Mouse (Mus musculus) cerebellum, postnatal 14 days (tissue): ENCODE results near the gene Ugdh.
A peak's percentile ranks its signal among the peaks of the same experiment; 100 is the strongest.
"Not testable (repeated sequence)": the region's sequence is repeated elsewhere in the genome, so short reads cannot be mapped to it uniquely, and the experiment has no call there.

Source experiments
- DNase-seq, 2 experiments: peaks; one replicate each; pipeline ENCODE4 v3.0.0; 2021; ENCODE audit warnings: mixed read lengths in 2 of 2

Gene Ugdh

DNA sequence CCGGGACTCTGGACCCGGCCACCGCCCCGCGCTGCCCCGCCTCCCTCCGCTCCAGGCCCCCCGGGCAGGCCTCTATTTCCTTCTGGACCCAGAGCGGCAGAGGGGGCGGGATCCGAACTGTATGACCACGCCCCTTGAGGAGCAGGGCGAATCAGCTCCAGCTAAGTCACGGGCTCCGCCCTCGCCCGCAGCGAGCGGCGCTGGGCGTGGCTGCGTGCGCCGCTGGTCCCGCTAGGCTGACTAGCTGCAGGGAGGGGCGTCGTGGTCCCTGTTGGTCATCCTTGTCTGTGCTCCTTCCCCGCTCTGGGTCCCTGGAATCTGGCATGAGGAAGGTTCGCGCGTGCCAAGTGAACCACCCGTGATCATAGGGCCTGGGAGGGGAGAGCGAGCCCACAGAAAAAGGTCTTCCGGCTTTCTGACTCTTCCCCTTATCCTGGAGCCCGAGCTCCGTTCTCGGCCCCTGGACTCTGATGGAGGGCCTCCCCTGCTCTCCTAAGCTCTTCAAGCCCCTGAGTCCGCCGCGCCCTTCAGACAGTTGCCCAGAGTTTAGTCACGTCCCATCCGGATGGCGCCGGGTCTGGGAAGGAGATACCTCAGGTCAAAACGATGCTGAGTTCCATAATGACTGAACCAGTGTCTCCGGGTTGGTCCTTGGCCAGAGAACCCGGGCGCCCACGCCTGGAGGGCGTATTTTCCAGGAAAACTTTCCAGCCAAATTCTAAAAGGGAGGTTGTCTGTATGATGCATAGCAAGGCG, at the start of gene Ugdh:
Gene Ugdh, minus strand, starts transcription at position 144 of the 756 bp plus-strand sequence.
- DNase-seq = peak; percentile 95 to 98

DNA sequence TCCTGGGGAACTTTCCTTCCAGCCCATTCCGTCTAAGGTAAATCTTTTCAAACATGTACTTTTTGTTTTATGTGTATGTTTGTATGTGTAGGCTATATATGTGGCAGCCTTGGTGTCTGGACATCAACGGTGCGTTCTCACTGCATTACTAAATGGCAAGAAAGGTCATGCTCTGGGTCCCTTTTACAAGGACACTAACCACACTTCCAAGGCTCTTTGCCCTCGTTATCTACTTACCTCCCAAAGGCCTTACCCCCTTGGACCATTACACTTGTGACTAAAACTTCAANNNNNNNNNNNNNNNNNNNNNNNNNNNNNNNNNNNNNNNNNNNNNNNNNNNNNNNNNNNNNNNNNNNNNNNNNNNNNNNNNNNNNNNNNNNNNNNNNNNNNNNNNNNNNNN, 47.2 kb upstream of the Ugdh start:
- DNase-seq = no peak

DNA sequence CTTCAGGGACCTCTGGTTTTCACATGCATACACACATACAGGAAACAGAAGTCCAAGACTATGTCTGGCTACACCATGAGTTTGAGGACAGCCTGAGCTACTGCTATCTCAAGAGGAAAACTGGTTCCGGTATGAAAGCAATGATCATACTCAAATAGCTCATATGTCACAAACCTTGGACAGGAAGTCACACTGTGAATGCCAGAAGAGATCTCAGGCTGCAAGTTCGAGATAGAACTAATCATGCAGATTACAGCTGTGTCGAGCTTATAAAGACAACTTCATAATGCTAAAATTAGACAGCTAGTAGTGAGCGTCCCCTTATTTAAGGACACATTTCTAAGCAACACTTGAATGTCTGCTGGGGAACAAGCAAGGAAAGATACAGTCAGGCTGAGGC, 44.8 kb upstream of the Ugdh start:
- no peak for DNase-seq

DNA sequence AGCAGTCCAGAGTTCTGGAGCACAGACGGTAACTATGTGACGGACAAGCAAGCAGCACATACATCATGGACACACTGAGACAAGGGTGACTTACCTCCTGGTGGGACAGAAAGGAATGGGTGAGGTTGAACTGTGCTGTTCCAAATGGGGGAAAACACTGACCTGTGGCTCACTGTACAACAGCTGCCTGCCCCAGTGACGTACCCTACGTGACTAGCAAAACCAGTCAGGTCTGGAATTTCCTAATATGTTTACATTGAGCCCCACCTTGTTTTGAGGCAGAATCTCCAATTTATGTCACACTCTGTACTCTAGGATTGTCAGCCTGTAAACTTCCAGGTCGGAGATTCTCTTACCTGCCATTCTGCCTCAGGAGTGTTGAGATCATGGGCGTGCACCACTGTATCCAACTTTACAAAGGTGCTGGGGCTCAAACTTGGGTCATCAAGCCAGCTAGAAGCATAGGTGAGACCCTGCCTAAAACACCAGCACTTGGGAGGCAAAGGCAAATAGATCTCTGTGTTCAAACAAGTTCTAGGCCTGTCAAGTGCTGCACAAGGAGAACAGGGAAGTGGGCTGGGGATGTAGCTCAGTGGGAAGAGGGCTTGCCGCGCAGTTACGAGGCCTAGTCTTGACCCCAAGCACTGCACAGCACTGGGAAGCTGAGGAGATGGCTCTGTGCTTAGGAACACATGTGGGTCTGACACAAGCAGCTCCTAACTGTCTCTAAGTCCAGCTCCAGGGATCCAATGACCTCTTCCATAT, 44.1 kb upstream of the Ugdh start:
- no peak for DNase-seq

- peak; percentile 55 to 57 for DNase-seq
Measured at GRCm38 (mm10) chr5:65478224-65478623, 42.5 kb upstream of the Ugdh start.

DNA sequence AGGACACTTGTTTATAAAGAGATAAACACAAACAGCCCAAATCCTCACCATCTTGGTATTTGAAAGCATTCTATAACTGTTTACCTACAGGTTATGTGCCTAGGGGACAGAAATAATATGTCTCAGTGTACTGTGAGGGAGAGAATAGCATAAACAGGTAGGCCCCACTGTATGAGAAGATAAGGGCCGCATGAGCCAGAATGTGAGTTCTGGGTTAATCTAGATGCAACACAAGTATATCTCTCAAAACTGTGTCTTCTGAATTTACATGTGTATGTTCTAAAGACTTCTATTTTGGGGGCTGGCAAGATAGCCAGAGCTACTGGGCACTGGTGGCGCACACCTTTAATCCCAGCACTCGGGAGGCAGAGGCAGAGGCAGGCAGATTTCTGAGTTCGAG, 41.0 kb upstream of the Ugdh start:
- not testable (repeated sequence) for DNase-seq

- no peak for DNase-seq
Measured at GRCm38 (mm10) chr5:65475806-65476205, 40.1 kb upstream of the Ugdh start.

DNA sequence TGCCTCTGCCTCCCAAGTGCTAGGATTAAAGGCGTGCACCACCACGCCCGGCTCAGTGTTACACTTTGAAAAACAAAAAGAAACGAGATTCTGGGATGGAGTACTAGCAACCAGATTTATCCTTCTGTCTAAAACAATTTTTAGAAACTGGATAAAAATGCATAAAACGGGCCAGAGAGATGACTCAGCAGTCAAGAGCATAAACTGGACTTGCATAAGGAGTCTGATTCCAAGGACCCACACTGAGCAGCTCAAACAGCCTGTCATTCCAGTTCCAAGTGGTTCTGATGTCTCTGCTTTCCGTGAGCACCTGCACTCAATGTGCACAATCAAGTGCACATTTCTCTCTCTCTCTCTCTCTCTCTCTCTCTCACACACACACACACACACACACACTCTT, 34.0 kb upstream of the Ugdh start:
- DNase-seq = peak; percentile 25 to 34

DNA sequence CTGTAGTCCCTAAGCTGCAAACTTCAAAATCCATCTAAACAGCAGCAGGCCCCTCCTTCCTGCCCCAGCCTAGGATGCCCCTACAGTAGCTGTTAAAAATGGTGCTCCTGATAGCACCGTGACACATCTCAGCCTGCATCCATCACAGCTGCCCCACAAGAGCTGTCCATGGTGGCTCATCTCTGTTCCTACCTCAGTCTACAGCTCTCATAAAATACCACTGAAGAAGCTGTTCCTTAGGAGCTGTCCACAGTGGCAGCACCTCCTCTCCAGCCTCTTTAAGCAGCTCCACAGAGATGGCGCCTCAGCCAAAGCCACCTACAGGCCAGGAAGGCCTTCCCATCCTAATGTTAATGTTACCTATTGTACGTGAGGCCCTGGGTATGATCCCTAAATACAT, 31.2 kb upstream of the Ugdh start:
- no peak for DNase-seq

DNA sequence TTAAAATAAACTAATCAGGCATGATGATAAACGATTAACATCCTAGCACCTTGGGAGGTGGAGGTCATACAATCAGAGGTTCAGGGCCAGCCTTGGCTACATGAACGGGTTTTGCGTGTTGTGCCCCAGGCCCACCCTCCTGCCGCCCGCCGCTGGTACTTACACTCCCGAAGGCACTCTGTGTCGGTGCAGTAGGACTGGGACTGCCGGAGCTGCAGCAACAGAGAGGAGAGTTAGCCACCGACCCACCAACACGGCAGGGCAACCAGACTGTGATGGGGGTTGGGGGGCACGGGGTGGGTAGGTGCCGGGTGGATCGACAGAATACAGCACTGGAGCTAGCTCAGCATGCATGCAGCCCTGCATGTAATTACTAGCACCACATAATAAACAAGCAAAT, 24.6 kb upstream of the Ugdh start:
- DNase-seq = no peak

- DNase-seq = no peak
Measured at GRCm38 (mm10) chr5:65459454-65459853, 23.7 kb upstream of the Ugdh start.

GRCm38 (mm10) chr5:65457846-65458245, 22.1 kb upstream of the Ugdh start:
- DNase-seq = no peak

DNA sequence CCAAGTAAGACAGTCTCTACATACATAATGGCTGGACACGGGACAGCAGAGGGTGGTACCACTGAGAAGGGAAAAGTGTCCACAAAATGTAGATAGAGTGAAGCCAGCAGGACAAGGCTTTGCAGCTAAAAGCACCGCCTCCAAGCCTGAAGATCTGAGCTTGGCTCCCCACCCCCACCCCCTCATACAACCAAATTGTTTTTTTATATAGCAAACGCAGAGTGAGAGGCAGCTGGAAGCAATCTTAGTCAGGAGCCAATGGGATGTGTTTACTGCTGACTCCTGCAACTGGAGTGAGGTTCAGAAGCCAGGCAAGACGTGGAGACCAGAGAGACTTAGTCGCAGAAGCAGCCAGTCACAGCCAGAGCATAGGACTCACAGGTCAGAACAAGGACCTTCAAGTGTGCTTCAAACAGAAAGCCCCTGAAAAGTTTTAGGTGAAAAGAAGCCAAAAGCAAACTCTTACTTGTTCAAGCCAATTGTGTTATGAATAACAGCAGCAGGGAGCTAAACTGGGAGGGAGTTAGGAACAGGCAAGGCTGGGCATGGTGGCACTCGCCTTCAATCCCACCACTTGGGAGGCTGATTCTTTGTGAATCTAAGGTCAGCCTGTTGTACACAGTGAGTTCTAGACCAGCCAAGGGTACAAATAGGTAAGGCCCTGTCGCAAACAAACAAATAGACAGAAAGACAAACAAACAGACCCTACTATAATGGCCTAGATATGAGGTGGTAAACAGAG, 21.5 kb upstream of the Ugdh start:
- DNase-seq = no peak

GRCm38 (mm10) chr5:65454771-65455170, 19.0 kb upstream of the Ugdh start:
- DNase-seq = no peak

GRCm38 (mm10) chr5:65448941-65449340, 13.2 kb upstream of the Ugdh start:
- DNase-seq = no peak

GRCm38 (mm10) chr5:65447826-65448225, 12.1 kb upstream of the Ugdh start:
- peak; percentile 84 to 89 for DNase-seq

DNA sequence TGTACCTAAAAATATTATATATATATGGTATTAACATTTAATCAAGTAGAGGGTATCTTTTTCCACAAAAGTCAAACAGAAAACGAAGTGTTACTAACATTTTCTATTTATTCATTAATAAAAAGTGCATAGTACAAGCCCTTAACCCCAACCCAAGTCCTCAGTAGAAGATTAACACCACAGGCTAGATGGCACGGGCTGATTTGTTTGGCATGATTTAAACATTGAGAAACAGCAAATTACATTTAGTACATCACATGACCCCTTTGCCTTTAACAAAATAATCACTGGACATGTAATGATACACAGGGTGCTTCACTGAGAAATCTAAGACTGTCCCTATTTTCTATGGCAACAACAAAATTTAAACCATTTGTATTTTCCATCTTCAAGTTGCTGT, 11.0 kb upstream of the Ugdh start:
- DNase-seq = no peak

GRCm38 (mm10) chr5:65444981-65445380, 9.2 kb upstream of the Ugdh start:
- DNase-seq = peak in 1 of 2 experiments; percentile 20

DNA sequence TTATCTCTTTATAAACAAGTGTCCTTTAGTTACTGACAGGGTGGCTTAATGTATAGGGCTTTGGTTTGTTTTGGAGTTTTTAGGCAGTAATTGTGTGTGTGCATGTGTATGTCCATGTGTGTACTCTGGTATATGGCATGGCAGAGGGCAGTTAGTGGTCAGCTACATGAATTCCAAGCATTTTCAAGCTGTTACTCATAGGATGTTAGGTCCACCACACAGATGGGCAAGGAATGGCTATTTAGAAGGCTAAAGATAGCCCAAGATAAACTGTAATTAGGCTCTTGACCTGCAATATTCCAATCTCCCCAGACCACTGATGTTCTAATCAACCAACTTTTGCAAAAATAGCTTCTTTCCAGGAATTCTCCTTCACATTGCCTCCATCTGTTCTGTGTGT, 2.3 kb upstream of the Ugdh start:
- DNase-seq = no peak

GRCm38 (mm10) chr5:65435363-65435805, 365 bp downstream of the Ugdh start:
- no peak for DNase-seq

DNA sequence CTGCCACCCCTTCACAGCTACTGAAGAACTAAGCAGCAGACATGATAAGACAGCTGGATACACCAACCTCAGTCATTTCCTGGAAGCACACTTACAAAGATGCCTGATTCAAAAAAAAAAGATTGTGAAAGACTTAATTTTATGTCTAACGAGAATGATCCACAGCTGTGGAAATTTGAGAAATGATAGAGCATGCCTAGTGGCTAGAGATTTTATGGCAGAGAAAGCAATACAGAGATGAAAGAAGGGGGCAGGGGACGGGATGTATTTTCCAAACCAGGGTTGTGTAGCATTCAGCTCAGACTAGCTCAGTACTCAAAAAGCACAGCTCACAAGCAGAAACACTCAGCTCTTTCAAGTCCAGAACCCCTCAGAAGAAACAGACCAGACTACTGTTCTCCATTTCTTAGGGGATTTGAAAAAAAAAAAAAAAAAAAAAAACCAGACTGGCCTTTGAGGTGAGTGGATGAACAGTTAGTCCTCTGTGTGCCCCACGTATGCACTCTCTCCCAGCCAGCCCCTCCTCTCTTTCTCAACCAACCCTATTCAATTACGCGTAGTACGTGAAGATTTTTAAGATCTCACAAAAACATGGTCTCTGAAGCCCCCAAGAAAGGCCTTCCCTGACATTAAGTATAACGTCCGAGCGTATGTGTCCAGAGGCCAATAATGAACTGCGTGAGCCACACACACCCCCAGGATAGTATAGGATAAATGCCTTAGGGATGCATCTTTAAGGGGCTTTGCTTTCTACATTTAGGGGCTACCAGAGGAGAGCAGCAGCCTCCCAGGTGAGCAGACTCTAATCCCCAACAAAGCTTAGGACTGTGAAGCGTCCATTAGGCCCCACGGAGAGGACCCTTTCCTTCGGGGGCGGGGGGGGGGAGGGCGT, 1.0 kb downstream of the Ugdh start:
- DNase-seq = peak; percentile 11 to 23

DNA sequence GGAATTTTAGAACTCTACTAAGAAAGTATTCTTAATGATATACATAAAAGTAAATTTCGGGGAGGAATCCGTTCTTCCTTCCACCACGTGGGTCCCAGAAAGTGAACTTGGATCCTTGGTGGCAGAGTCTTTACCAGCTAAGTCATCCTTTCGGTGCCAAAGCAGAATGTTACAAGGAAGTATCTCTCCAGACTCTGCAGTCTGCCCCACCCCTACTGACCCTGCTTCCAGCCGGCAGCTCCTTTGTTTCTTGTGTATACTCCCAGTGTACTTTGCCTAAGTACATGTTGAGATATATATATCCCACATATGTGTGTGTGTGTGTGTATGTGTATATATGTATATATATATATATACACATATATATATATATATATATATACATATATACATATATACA, 6.3 kb downstream of the Ugdh start:
- DNase-seq = no peak
